Mouse (Mus musculus) Patski (cell line): ENCODE measurements around the gene Rcvrn. TPM values are rescaled to one million over a fixed set of nuclear protein-coding genes. Genes with fewer than 3 reads are reported as not detected.

Experiments used
- ATAC-seq: fragments of 100-300 bp; one replicate; pipeline ENCODE4 v1.8.0; 2021
- CTCF ChIA-PET: fragments of 350-600 bp; sonication (Branson Sonifier 250); formaldehyde crosslinking; loops from one replicate; lab custom pipeline; 2022; ENCODE audit warnings: inconsistent platforms; lab: Charles Lee
- POLR2A ChIA-PET: fragments of 350-600 bp; sonication (Branson Sonifier 250); formaldehyde crosslinking; loops from one replicate; lab custom pipeline; 2022; ENCODE audit warnings: antibody characterized with exemption, inconsistent platforms; lab: Charles Lee
- DNase-seq: peaks from one replicate; pipeline ENCODE4 v3.0.0-alpha.2; 2011; ENCODE audit warnings: low read depth, low spot score
- H3K27me3 ChIP-seq: fragments of 371-371 bp; one replicate; pipeline ENCODE4 v1.5.1; 2021
- CTCF ChIP-seq: fragments of 100-300 bp; IDR thresholded peaks from one replicate; pipeline ENCODE4 v1.5.1; 2021
- in situ Hi-C: fragments of 300-500 bp; cut with MboI; formaldehyde crosslinking; loops from 3 replicates; pipeline ENCODE4 v1.11.1; 2018; ENCODE audit warnings: low pct_unique_long_range_greater_than_20kb, mixed read lengths
- polyA plus RNA-seq: library from polyadenylated mRNA; unstranded; gene quantifications from one replicate; pipeline ENCODE4 v1.2.3, GENCODE M21; 2021

Rcvrn gene
- polyA plus RNA-seq, 1 experiment from 2014 or later = not detected

DNA sequence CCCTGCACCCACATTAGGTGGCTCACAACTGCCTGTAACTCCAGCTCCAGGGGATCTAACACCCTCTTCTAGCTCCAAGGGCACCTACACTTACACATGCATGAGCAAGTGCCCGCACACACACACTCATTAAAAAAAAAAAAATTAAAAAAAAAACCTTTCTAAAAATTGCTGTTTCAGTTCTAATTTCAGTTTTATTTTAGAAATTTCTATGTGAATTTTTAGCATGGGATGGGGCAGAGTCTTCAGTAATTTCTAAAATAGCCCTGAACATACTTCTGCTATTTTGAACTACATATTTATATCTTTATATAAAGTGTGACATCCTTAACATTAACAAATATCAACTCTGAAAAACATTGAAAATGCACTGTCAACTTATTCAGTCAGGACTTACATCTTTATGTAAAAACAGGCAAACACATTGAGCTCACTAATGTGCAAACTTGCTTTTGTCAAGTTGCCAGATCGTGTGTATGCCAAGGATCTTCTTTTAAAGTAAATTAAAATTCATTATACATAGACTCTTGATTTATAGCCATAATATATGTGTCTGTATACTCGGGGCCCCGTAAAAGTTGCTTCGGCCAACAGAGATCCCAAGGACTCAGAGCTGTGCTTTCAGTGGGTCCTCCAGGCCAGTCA lies 43.8 kb downstream of the Rcvrn start:
- in situ Hi-C loops = no loop called here
- H3K27me3 ChIP-seq = peaks cover 9% of the 10 kb centered on the region
- ChIA-PET CTCF (no interaction called here), POLR2A (no interaction called here)
- ATAC-seq (no peak), DNase-seq (no peak)
- no peak for TF ChIP-seq CTCF

- no peak for ATAC-seq
- peaks cover 3% of the 10 kb centered on the region for H3K27me3 ChIP-seq
- ChIA-PET CTCF (no interaction called here), POLR2A (no interaction called here)
- no peak for DNase-seq
- TF ChIP-seq CTCF = no peak
- in situ Hi-C loops = no loop called here
These were observed 46.4 kb downstream of the Rcvrn start for GRCm38 (mm10) chr11:67741569-67741968.

Other genes starting within 250 kb of the Rcvrn start
- gene Gas7, start 239.9 kb upstream of the Rcvrn start, polyA plus RNA-seq = 0.41 TPM
- gene Glp2r, start 75.8 kb downstream of the Rcvrn start, polyA plus RNA-seq = not detected
- gene Gsg1l2, start 79.3 kb downstream of the Rcvrn start, polyA plus RNA-seq = not detected
- not detected for gene Dhrs7c, start 102.9 kb downstream of the Rcvrn start, polyA plus RNA-seq
- 6.6 TPM for gene Usp43, start 226.8 kb downstream of the Rcvrn start, polyA plus RNA-seq